Mouse (Mus musculus) forebrain, embryonic 13.5 days (tissue): Measurements from ENCODE around the gene Txlng. TPM values are rescaled to one million over a fixed set of nuclear protein-coding genes. Genes with fewer than 3 reads are reported as not detected.

Experiments
- ATAC-seq: fragments of 200-750 bp; cut with Nextera tagmentation; 2 replicates; pipeline ENCODE4 v1.8.0; 2017
- H3K27ac ChIP-seq: fragments of 300-500 bp; sonication (generic); 2 replicates; pipeline ENCODE4 v1.5.1; 2015; ENCODE audit warnings: inconsistent platforms, mild to moderate bottlenecking, moderate library complexity
- H3K27me3 ChIP-seq: fragments of 300-500 bp; sonication (generic); 2 replicates; pipeline ENCODE4 v1.6.1; 2015; ENCODE audit warnings: mild to moderate bottlenecking, inconsistent platforms
- H3K36me3 ChIP-seq: fragments of 300-500 bp; sonication (generic); 2 replicates; pipeline ENCODE4 v1.6.1; 2015; ENCODE audit warnings: mild to moderate bottlenecking, inconsistent platforms; ENCODE audit not compliant: poor library complexity, severe bottlenecking
- H3K4me1 ChIP-seq: fragments of 300-500 bp; sonication (generic); 2 replicates; pipeline ENCODE4 v1.6.1; 2015; ENCODE audit warnings: inconsistent platforms
- H3K4me2 ChIP-seq: fragments of 300-500 bp; sonication (generic); 2 replicates; pipeline ENCODE4 v1.6.1; 2015; ENCODE audit warnings: inconsistent platforms, mild to moderate bottlenecking, moderate library complexity
- H3K4me3 ChIP-seq: fragments of 300-500 bp; sonication (generic); 2 replicates; pipeline ENCODE4 v1.5.1; 2015; ENCODE audit warnings: mild to moderate bottlenecking, inconsistent platforms
- H3K9ac ChIP-seq: fragments of 300-500 bp; sonication (generic); 2 replicates; pipeline ENCODE4 v1.6.1; 2015; ENCODE audit warnings: mild to moderate bottlenecking, inconsistent platforms
- H3K9me3 ChIP-seq: fragments of 300-500 bp; sonication (generic); replicated peaks from 2 replicates; pipeline ENCODE4 v1.6.1; 2016; ENCODE audit warnings: inconsistent platforms
- WGBS: fragments of 180-500 bp; shearing (Covaris S2); methylation state at CpG from one replicate; pipeline ENCODE4 v1.1.7; 2015; 5-methylcytosine and 5-hydroxymethylcytosine counted together
- microRNA counts: library from miRNA; unstranded; fragments of <30 nt; microRNA quantifications from one replicate; lab custom pipeline; 2016
- microRNA-seq: library from miRNA; unstranded; fragments of <30 nt; microRNA quantifications from one replicate; pipeline ENCODE4, GENCODE M21; 2016
- polyA plus RNA-seq: library from polyadenylated mRNA; unstranded; fragments of >200 nt; fragmentation: Nextera tagmentation; extraction: Ambion mirVana; gene quantifications from 2 replicates; pipeline ENCODE4 v1.2.1, GENCODE M21; 2015

Txlng gene
- polyA plus RNA-seq, 1 experiment from 2014 or later = 15.8 TPM

DNA sequence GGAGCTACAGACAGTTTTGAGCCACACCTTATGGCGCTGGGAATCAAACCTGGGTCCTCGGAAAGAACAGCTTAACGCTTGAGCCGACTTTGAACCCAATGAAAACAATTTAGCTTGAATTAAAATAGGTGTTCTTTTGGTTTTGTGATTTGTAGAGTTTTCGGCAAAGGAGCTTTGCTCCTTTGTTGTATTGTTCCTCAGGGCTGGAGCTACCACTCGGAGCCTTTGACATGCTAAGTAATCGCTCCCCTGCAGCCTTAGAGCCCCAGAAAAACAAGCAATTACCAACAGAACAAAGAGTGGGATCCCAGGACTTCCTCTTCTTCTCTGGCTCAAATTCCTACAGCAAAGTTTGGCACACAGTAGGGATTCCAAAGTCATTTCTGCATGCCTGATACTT, 73.2 kb downstream of the Txlng start:
- Histone ChIP-seq H3K36me3 (no peaks in the 10 kb centered on the region), H3K9ac (no peak overlapping the region), H3K27ac (no peak overlapping the region), H3K4me2 (no peak overlapping the region), H3K27me3 (no peaks in the 10 kb centered on the region), H3K4me1 (peaks cover 5% of the 10 kb centered on the region), H3K9me3 (no peaks in the 10 kb centered on the region), H3K4me3 (no peak overlapping the region)
- WGBS = 34% methylated on average over 7 of the region's 7 CpGs
- ATAC-seq = no peak

DNA sequence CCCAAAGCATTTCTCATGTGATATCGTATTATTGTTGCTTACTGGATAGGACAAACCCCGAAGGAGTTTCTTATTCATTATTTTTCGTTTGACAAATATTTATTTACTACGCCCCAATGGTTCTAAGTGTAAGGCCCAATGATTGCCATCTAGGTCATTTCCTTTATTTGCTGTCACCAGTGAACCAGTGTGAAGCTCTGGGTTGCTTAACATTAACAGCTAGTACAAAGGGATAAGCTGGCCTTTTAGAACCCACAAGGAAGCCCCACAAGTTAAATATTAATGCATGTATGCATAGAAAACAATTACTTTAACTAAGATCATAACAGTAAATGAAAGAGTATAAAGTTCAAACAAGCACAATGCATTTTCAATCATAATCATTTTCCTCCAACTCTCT, 74.9 kb downstream of the Txlng start:
- no peaks in the 10 kb centered on the region for H3K9me3 ChIP-seq
- H3K9ac ChIP-seq = no peak overlapping the region
- peaks cover 2% of the 10 kb centered on the region for H3K4me1 ChIP-seq
- H3K36me3 ChIP-seq = no peaks in the 10 kb centered on the region
- H3K27me3 ChIP-seq = no peaks in the 10 kb centered on the region
- ATAC-seq = no peak
- H3K4me2 ChIP-seq = no peak overlapping the region
- no peak overlapping the region for H3K27ac ChIP-seq
- 87% methylated on average over 4 of the region's 4 CpGs for WGBS
- H3K4me3 ChIP-seq = no peak overlapping the region

DNA sequence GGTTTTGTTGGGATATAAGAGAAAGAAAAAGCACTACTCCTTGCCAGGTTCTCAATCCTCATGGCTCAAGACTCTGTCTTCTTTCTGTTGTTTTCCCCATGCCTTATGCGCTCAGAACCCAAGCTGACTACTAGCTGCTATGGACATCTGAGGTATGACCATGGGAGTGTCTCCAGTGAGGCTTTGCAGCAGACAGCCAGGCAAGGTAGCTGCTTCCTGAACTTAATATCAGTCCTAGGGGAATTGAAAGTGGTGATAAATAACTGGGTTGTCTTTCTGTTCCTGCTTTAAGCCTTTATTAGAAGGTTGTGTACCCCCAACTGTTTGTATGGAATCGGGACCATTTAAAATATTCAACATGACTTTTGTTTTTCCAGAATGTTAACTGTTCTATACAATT, 76.8 kb downstream of the Txlng start:
- Histone ChIP-seq H3K36me3 (no peaks in the 10 kb centered on the region), H3K9me3 (no peaks in the 10 kb centered on the region), H3K9ac (no peak overlapping the region), H3K27me3 (0 out of 2 replicates have a peak, but pooled peaks cover 2% of the 10 kb centered on the region), H3K4me3 (no peak overlapping the region), H3K4me2 (no peak overlapping the region), H3K4me1 (no peaks in the 10 kb centered on the region), H3K27ac (no peak overlapping the region)
- WGBS = 82% methylated on average over 2 of the region's 2 CpGs
- ATAC-seq = no peak

DNA sequence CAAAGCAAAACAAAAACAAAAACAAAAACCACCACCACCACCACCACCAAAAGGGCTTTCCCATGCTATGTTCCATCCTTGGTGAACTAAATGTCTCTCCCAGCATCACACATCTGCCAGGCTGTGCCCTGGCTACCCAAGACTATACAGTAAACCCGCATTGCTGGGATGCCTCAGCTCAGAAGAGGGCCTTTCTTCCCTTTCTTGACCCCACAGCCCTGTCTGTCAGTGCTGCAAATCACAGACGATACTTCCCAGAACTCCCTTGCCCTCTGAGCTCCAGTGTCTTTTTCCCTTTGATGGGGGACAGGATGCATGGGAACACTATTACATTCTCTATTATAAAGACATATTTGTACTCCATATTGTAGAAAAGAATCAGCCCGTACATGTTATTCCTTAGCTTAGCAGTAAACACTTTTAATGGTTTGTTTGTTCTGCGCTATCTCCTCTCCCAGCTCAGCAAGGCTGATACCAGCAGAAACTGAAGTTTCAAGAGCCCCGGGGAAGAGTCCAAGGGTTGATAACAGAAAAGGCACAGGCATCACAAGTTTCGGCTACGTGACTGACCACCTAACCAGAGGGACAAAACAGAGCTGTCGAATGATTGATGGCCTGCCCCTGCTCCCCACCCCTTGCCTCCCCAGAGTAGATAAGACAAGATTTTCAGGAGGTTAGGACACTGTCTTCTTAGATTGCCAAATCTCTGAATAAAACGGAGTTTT, 80.4 kb downstream of the Txlng start:
- no peak overlapping the region for H3K4me3 ChIP-seq
- no peaks in the 10 kb centered on the region for H3K36me3 ChIP-seq
- no peaks in the 10 kb centered on the region for H3K9me3 ChIP-seq
- WGBS = 60% methylated on average over 9 of the region's 9 CpGs
- no peak overlapping the region for H3K9ac ChIP-seq
- no peaks in the 10 kb centered on the region for H3K4me1 ChIP-seq
- H3K4me2 ChIP-seq = no peak overlapping the region
- no peak overlapping the region for H3K27ac ChIP-seq
- ATAC-seq = no peak
- H3K27me3 ChIP-seq = 0 out of 2 replicates have a peak, but pooled peaks cover 2% of the 10 kb centered on the region

DNA sequence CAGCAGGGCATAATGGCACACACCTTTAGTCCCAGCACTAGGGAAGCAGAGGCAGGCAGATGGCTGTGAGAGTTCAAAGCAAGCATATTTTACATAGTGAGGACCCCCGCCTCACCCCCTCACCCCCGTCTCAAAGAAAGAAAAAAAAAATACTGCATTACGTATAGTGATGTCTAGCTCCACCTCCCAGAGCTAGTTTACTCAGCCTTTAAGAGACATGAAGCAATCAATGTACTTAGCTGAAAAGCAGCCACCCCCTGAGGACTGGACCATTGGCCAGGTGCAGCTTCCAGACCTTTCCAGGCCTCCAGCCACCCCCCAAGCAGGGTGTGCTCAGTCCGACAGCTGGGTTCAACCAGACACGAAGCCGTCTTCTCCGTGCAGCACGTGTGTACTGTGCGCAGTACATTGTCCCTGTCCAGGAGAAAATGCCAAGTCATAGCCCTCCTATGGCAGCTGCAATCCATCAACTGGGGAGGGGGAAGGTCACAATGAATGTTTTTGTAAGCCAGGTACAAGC, 93.1 kb downstream of the Txlng start:
- H3K9me3 ChIP-seq = no peaks in the 10 kb centered on the region
- WGBS = 47% methylated on average over 9 of the region's 9 CpGs
- H3K4me2 ChIP-seq = peak overlapping the region; percentile 57
- peak; percentile 45 for ATAC-seq
- H3K36me3 ChIP-seq = no peaks in the 10 kb centered on the region
- H3K27me3 ChIP-seq = no peaks in the 10 kb centered on the region
- 0 out of 2 replicates have a peak overlapping the region, but pooled peaks have one; percentile 57 for H3K9ac ChIP-seq
- no peaks in the 10 kb centered on the region for H3K4me1 ChIP-seq
- H3K4me3 ChIP-seq = peak overlapping the region; percentile 43; the same call in 1 of the 2 replicates
- H3K27ac ChIP-seq = no peak overlapping the region; the same call in 1 of the 2 replicates

DNA sequence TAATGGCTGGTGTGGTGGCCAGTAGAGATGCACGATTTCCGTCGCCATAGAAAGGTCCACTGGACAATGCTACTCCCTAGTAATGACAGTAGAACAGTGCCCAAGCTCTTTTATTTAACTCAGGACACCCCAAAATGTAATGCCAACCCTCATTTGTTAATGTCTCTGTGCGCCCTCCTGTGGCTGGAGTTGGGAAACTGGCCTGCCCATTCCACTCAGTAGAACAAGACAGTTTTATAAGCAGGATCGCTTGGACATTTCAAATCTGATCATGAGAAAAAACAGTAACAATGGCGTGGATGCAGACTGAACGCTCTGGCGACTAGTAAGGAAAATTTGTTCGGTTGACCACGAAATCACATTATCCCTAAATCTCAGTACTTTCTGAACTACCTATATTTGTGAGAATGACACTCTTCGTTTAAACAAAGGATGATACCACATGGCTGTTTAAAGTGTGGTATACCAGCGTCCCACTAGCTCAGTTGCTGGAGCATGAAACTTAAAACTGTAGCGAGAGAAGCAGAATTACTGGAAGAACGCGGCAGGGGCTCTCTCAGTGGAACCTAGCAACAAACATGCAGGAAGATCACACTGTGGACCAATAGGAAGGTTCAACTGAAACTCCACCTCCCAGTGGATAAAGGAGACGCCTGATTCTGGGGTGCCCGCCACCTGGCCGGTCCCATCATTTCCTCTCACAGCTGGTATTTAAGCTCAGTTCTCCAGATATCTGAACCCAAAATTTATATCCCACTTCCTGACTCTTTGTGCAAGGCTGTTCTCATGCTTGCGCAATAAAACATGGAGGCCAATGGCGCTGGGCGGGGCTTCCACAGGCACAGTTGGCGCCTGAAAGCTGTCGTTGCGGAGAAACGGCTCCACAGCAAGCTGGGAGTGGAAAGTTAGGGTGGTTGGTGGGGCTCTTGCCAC, 94.0 kb downstream of the Txlng start:
- no peaks in the 10 kb centered on the region for H3K9me3 ChIP-seq
- no peaks in the 10 kb centered on the region for H3K4me1 ChIP-seq
- no peaks in the 10 kb centered on the region for H3K27me3 ChIP-seq
- 29% methylated on average over 25 of the region's 25 CpGs for WGBS
- H3K9ac ChIP-seq = peak overlapping the region; percentile 57
- H3K36me3 ChIP-seq = no peaks in the 10 kb centered on the region
- ATAC-seq = peak; percentile 95
- peak overlapping the region; percentile 43 for H3K4me3 ChIP-seq
- peak overlapping the region; percentile 83 for H3K27ac ChIP-seq
- peak overlapping the region; percentile 57 for H3K4me2 ChIP-seq

DNA sequence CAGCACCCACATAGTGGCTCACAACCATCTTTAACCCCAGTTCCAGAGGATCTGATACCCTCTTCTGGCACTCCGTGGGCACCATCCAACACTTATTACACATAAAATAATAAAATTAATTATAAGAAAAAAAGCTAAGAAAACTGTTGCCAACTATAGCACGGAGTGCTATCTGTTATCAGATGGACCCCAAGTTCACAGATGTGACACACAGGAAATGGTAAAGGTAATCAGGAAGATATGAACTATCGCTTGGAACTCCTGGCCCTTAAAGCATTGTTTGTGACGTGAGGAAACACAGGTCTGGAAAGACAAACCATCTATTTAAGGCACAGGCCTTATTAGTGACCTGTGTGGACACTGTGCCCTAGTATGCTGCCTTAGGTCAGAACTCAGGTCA, 99.2 kb downstream of the Txlng start:
- Histone ChIP-seq H3K36me3 (no peaks in the 10 kb centered on the region), H3K4me3 (no peak overlapping the region), H3K27ac (no peak overlapping the region), H3K4me2 (no peak overlapping the region), H3K9ac (no peak overlapping the region), H3K27me3 (no peaks in the 10 kb centered on the region), H3K9me3 (no peaks in the 10 kb centered on the region), H3K4me1 (no peaks in the 10 kb centered on the region)
- WGBS = 83% methylated on average over 4 of the region's 4 CpGs
- no peak for ATAC-seq

MicroRNAs within 50 kb of the gene (microRNA counts, 519-probe panel; counts per million panel counts)
- 177 counts per million, percentile 53 among the panel's probes with 10 or more counts for microRNA mmu-miR-3473 (lab: Ali Mortazavi, UCI)

Small RNA genes lying within 50 kb of the gene (microRNA-seq; reads per million reads assigned to microRNA genes)
- not detected for gene Mir3473a

Other genes starting within 250 kb of the Txlng start
- 1.4 and 1.9 TPM in 2 replicates for gene Reps2, start 185.8 kb downstream of the Txlng start, polyA plus RNA-seq
- 266 and 278 TPM in 2 replicates for gene Rbbp7, start 69.1 kb downstream of the Txlng start, polyA plus RNA-seq
- gene Syap1, start 59.0 kb upstream of the Txlng start, polyA plus RNA-seq = 23.7 TPM in 2 replicates
- 90.7 and 96.0 TPM in 2 replicates for gene Ctps2, start 71.8 kb upstream of the Txlng start, polyA plus RNA-seq
- gene S100g, start 135.1 kb upstream of the Txlng start, polyA plus RNA-seq = not detected in 2 replicates